Mouse (Mus musculus) urinary bladder, postnatal 4 days (tissue): ENCODE measurements around the gene Upf1.

Experiments used
- DNase-seq, 2 experiments: peaks; one replicate each; pipeline ENCODE4 v3.0.0; 2021 to 2022; ENCODE audit warnings: low spot score in 2 of 2

Upf1 gene

GRCm38 (mm10) chr8:70327512-70327911 is 25.6 kb downstream of the Upf1 start:
- DNase-seq = no peak

GRCm38 (mm10) chr8:70323716-70324115 is 29.4 kb downstream of the Upf1 start:
- no peak for DNase-seq

GRCm38 (mm10) chr8:70317872-70318271 is 35.2 kb downstream of the Upf1 start:
- no peak for DNase-seq

- DNase-seq = peak in 1 of 2 experiments; percentile 70
Observed at GRCm38 (mm10) chr8:70316511-70317504, 36.3 kb downstream of the Upf1 start.

- DNase-seq = peak in 1 of 2 experiments; percentile 62
Observed at GRCm38 (mm10) chr8:70315624-70316510, 37.2 kb downstream of the Upf1 start, which contains the start of gene Cers1. TSS of gene Cers1 (plus strand) at chr8:70315775.

GRCm38 (mm10) chr8:70313399-70313798 is 39.7 kb downstream of the Upf1 start:
- DNase-seq = no peak

- DNase-seq = no peak
Observed at GRCm38 (mm10) chr8:70309311-70309710, 43.8 kb downstream of the Upf1 start.

- no peak for DNase-seq
Observed at GRCm38 (mm10) chr8:70302901-70303300, 50.2 kb downstream of the Upf1 start.

GRCm38 (mm10) chr8:70302358-70302890 is 50.7 kb downstream of the Upf1 start, which contains the start of the genes Ddx49 and Cope:
TSS of gene Ddx49 (minus strand) at chr8:70302489.
TSS of gene Cope (plus strand) at chr8:70302518.
- peak; percentile 87 to 92 for DNase-seq

- no peak for DNase-seq
Observed at GRCm38 (mm10) chr8:70300881-70301280, 52.2 kb downstream of the Upf1 start.

GRCm38 (mm10) chr8:70293988-70294405 is 59.1 kb downstream of the Upf1 start:
- no peak for DNase-seq

GRCm38 (mm10) chr8:70286737-70287136 is 66.3 kb downstream of the Upf1 start:
- no peak for DNase-seq

GRCm38 (mm10) chr8:70285304-70285703 is 67.8 kb downstream of the Upf1 start:
- no peak for DNase-seq

GRCm38 (mm10) chr8:70284421-70284820 is 68.7 kb downstream of the Upf1 start:
- DNase-seq = no peak

GRCm38 (mm10) chr8:70283136-70284077 is 69.7 kb downstream of the Upf1 start:
- peak in 1 of 2 experiments; percentile 37 for DNase-seq

GRCm38 (mm10) chr8:70282603-70283135 is 70.4 kb downstream of the Upf1 start, which contains the start of gene Homer3:
TSS of gene Homer3 (plus strand) at chr8:70282827.
- DNase-seq = peak; percentile 89 to 93
